Mouse (Mus musculus): ENCODE measurements at regions not wholly inside any gene's neighbourhood (a gene's known extent, or its start where the extent isn't known, plus 50 kb on each side); places are given as distances from the start of the nearest gene placed in this dataset.

DNA sequence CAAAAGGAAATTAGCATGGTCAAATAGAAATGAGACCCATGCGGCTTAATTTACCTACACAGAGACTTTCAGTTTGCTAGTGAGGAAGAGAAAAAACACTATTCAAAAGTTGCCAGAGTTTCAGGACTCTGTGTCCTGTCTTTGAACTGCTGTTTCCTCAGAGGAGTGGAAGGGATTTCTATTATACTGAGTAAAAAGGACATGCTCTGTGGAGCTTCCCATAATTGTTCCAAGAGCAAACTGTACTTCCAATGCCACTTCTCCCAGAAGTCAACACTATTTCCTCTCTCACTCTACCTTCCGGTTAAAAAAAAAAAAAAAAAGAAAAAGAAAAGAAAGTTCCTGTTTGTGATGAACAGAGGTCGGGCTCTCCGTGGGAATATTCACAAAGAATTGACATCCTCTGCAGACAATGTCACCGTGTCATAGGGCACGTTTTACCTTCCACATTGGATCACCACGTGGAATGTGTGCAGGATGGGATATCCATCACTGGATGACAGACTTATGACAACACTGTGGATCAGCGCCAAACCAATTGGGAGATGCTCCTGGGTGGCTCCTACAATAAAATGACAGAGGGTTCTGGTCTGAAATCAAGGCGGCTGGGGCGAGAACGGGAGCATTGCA lies 377.5 kb downstream of the Gja1 start:
- DNase-seq (ENCODE audit: extremely low spot score in 1 of 2, low spot score in 1 of 2), result no peak

DNA sequence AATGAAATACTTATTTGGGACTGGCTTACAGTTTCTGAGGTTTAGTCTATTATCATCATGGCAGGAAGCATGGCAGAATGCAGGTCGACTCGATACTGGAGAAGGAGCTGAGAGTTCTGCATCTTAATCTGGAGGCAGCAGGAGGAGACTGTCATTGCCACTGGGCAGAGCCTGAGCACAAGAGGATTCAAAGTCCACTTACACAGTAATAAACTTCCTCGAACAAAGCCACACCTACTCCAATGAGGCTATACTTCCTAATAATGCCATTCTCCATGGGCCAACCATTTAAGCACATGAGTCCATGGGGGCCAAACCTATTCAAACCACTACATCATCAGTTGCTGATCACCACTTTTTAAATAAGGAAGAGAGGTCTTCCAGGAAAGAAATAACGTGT lies 393.5 kb downstream of the Gja1 start:
- no peak for DNase-seq (ENCODE audit: extremely low spot score in 1 of 2, low spot score in 1 of 2)

DNA sequence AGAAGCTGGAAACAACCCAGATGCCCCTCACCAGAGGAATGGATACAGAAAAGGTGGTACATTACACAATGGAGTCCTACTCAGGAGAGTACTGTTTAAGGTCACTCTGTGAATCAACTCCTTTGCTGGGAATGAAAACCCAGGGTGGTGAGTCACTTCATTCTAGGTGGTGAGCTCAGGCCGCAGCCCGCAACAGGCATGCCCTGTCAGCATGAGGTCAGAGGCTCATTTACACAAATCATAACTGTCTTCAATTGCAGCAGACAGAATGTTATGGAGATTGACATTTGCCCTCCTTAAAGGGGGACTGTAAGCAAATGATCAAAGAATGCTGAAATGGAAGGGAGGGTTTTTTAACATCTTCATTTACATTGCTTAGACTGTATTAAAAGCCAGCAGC lies 405.1 kb downstream of the Gja1 start:
- DNase-seq (ENCODE audit: extremely low spot score in 1 of 2, low spot score in 1 of 2), result no peak

DNA sequence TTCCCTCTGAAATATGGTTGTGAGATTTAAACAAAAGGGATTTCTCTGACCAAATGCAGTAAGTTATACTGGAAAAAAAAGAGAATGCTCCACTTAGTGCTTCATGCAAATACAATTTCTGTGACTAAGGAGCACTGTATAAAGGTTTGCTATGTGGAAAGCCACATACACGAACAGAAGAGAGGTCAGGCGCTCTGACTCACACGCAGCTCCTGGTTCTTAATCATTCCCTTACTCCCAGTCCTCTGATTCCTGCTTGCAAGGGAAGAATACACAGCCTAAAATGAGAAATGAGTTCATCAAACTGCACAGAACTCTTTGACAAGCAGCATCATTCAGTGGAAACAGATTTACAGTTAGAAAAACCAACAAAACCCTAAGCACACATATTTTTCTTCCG lies 406.8 kb downstream of the Gja1 start:
- no peak for DNase-seq (ENCODE audit: extremely low spot score in 1 of 2, low spot score in 1 of 2)

DNA sequence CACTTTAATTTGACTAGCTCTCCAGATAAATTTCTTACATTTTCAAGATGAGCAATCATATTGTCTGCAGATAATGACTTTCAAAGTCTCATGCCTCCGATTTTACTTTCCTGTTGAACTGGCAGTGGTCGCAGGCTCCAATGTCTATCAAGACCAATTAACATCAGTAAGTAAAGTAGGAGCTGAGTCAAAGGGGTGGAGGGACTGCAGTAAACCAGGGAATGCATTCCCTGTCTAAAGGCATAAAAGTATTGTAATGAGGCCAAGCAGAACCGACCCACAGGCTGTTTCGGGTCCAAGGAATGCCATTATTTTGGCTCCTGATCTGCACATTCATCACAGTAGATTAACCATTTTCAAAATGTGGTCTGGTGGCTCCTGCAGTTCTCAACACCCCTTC lies 411.0 kb downstream of the Gja1 start:
- DNase-seq (ENCODE audit: extremely low spot score in 1 of 2, low spot score in 1 of 2), result no peak

DNA sequence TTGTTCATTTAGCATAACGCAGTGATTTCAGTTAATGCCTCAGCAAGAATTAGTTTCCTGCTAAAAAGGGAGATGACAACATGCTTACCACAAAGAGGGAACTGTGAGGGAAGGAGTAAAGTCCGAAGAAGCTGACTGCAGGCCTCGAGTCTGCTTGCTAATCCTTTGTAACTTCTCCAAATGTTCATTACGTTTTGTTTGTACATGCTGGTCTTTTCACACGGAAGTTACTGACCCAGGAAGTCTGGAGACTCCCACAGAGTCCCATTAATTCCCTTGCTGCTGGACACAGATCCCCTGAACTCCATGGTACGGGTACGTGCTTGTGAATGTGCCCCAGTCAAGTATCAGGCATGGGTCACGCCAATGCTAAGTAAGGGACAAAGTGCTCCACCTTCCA lies 415.9 kb downstream of the Gja1 start:
- no peak for DNase-seq (ENCODE audit: extremely low spot score in 1 of 2, low spot score in 1 of 2)

DNA sequence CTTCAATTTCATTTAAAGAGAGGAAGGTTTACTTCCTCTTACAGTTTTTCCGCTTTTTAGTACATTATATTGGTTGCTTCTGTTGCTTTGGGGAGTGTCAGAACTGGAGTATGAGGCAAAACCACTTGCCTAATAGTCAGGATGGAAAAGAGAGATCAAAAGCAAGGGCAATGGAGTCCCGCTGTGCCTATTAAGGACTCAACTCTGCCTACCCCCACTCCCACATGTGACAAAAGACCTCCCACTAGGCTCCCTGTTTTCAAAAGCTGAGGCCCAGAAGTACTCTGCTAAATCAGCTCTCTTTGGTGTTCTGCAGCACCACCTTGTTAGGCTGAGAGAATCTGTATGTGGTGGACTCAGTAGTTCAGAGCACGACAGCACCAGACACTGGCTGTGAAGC lies 418.3 kb downstream of the Gja1 start:
- no peak for DNase-seq (ENCODE audit: extremely low spot score in 1 of 2, low spot score in 1 of 2)

DNA sequence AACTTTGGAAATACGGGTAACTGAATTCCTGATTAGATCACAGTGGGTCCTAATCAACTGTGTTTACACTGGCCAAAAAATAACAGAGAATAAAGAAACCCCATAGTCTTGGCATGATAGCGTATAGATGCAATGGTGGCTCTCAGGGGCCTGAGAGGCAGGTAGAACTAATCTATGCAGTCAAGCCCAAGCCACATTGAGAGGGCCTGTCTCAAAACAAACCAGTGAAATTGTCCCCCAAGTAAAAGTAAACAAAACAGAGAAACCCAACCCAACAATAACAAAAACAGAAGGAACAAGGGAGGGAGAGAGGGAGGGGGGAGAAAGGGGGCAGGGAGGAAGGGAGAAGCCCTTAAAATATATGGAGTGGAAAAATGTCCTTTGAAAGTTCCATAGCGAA lies 422.2 kb downstream of the Gja1 start:
- DNase-seq (ENCODE audit: extremely low spot score in 1 of 2, low spot score in 1 of 2), result no peak

DNA sequence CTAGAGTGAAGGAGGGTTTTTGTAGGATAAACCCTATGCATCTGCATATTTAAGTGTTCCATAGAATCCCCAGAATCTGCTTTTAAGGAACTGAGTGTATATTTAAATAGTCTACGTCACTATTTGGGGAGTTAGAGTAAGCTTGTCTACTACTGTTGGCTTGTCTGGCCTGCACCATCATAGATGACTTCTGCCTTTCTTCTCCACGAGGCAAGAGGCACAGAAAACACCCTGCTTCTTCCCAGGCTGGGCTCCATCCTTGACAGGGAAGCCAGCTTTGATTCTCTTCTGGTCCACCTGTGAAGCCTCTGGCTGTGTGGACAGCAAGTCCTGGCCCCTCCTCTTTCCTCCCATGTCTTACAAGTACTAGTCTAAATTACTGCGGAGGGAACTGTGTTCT lies 422.6 kb downstream of the Gja1 start:
- no peak for DNase-seq (ENCODE audit: extremely low spot score in 1 of 2, low spot score in 1 of 2)

DNA sequence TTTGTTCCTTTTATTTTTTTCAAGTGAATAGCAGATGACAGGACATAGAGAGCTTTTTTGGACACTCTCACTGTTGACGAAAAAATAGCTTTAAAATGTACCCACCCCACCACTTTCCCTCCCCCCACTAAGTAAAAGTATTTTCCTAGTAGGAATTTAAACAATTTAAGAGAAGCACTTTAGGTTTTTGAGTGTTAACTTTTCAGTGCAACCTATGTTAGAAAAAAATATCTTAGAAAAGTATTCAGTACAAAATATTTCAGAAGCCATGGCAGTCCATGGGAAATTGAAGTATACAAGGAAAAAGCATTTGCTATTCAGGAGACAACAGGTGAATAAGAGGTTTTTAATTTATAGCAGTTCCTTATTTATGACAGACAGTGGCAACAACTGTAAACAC lies 431.9 kb downstream of the Gja1 start:
- no peak for DNase-seq (ENCODE audit: extremely low spot score in 1 of 2, low spot score in 1 of 2)

DNA sequence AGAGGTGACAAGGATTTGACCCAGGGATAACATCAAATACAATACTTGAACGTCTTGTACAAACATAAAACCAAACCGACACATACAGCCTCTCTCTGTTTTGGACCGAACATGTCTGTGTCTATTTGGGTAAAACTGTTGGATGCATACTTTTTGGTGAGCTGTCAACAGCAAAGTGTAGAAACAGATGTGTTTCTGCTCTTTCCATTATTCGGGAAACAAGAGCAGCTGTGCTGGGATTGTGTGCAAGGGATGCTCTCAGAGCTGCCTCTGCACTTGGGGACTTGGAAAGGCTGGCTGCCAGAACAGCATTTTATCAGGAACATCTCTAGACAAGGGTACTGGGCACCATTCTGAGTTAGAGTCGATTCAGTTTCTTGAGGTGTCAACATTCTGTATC lies 445.0 kb downstream of the Gja1 start:
- no peak for DNase-seq (ENCODE audit: extremely low spot score in 1 of 2, low spot score in 1 of 2)

DNA sequence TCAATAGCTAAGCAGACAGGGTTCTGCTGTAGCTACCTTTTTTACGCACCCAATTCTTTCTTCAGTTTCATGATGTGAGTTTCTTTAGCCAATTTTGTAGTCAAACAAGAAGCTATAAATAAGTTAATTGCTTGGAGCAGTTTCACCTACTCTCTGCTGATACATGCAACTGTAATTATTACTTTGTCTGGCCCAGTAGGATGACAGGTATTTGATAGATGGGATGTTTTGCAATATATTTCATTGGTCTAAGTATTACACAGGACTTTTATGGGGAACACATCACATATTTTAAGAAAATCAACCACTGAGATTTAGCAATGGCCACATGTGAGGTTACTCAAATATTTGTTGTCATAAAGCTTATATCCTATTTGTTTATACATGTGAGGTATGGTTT lies 454.2 kb downstream of the Gja1 start:
- no peak for DNase-seq (ENCODE audit: extremely low spot score in 1 of 2, low spot score in 1 of 2)

DNA sequence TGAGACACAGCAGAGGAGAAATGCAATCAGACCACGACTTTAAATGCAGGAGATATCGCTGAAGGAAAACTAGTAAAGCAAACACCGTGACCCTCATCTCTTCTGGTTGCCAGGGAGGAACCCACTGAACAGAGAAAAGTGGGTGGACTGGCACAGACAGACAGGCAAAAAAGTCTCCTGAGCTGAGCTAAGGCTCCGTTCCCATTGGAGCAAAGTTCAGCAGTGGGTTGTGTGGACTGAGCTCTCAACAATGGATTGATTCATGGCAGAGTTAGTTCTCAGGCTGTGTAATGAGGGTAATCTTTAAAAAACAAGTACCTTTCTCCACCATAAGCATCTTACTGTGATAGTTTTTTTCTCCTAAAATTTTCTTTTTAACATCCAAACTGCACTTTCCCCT lies 454.8 kb downstream of the Gja1 start:
- DNase-seq (ENCODE audit: extremely low spot score in 1 of 2, low spot score in 1 of 2), result no peak

DNA sequence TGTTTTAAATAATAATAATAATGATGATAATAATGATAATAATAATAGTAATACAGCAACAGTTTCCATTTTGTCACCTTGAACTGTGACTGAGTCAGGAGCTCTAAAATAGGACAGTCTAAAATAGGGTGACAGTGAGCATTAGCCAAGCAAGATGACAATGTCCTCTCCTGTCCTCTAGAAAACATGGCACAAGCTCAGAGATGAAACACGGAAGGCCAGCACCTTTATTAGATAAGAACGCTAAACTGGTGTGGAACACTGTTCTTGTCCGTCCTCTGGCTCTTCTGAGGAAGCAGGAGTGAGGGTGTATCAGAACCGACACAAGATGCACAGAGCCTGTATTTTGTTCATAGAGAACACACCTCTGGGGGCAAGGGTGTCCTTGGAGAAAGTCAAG lies 459.0 kb downstream of the Gja1 start:
- DNase-seq (ENCODE audit: extremely low spot score in 1 of 2, low spot score in 1 of 2), result no peak

DNA sequence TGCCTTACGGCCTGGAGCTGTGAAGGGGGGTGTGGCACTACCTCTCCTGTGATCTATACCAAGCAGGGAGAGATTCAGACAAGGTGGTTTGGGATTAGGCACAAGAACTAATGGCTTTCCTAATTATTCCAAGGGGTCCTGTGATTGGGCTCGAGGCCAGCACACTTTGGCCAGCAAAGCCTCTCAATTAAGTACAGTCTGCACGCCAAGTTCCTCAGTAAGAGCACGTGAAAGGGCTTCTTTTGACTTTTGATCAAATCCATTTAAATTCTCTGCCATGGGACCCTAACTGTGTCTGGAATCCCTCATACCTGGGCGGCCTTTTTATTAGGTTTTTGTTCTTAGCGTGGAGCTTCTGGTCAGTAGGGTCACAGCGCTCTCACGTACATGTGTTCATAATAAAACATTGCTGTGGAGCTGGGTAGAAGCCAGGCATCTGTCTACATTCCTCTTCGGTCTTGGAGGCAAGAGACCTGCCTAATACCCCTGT lies 461.9 kb downstream of the Gja1 start:
- DNase-seq (ENCODE audit: extremely low spot score in 1 of 2, low spot score in 1 of 2), result peak in 1 of 2 experiments; percentile 31

DNA sequence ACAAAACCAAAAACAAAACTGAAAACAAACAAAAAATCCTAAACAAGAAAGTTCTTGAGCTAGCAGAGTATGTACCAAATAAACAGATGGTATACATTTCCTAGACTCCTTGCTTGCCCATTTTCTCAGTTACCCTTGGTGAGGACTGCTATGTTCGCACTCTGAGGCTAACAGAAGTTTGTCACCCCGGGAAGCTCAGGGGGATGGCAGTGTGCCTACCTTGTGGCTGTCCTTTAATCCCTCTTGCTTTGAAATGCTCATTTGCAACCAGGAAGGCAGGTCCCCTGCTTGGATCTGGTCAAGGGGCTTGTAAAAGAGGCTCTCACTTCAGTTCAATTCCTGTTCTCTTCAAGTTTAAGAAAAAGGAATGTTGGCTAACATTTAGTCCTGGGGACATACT lies 462.4 kb downstream of the Gja1 start:
- DNase-seq (ENCODE audit: extremely low spot score in 1 of 2, low spot score in 1 of 2), result no peak

DNA sequence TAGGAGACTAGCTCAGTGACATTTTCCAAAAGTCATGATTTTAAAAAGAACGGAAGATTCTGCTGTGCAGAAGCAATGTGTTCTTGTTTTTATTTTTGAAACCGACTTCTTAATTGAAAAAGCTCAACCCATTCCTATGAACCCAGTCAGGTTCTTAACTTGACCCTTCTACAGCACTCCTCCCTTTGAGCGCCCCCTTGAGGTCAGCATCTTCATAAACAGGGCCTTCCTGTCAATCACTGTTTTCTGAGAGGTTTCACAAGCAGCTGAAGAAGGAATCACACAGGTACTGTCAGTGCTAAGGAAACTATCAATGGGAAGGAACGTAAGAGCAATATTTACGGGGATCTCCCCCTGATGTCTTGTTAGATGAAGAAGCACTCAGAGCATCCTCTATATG lies 463.6 kb downstream of the Gja1 start:
- peak in 1 of 2 experiments; percentile 57 for DNase-seq (ENCODE audit: extremely low spot score in 1 of 2, low spot score in 1 of 2)

DNA sequence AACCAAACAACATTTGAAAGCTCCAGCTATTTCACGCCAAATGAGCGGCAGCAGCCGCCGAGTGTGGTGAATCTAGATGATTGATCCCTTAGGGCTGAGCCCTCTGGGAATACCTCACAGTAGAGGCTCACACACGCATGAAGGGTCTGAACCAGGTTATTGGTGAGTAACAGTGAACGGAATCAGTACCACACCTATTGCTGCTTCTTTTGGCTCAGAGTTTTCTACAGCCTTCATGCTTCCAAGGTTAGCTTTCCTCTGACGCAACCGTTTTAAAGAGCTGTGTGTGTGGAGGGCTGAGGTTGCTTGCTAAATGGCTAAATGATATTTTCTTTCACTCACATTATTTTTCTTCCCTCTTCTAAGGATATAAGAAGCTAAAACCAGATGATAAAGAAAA lies 464.4 kb downstream of the Gja1 start:
- no peak for DNase-seq (ENCODE audit: extremely low spot score in 1 of 2, low spot score in 1 of 2)

DNA sequence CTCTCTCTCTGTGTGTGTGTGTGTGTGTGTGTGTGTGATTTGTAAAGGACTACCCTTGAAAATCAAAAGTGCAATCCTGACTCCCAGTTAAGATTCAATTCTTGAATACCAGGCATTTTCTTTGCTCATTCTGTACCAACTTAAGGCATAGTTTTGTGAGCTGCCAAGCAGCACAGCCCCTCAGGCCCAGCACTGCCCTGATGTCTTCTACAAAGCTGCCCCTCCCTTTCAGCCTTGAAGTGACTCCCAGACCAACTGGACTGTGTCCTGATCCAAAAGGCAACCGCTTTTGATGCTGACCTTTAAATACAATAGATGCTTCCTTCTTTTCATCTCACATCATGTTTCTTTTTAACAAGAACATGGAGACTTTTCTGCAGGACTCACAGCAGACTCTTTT lies 464.8 kb downstream of the Gja1 start:
- no peak for DNase-seq (ENCODE audit: extremely low spot score in 1 of 2, low spot score in 1 of 2)

DNA sequence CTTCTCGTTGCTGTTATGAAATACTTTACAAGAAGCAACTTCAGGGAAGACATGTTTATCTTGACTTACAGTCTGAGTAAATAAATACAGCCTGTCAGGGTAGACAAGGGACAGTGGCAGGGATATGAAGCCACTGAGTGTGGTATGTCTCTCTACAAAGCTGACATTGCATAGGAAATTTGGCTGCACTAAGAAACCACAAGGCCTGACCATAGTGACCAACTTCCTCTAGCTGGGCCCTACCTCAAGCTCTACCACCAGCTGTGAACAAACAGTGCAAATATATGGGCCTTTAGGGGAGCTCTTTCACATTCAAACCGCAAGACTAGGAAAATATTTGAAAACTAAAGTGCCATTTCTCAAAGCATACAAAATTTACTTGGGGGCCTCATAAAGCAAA lies 475.4 kb downstream of the Gja1 start:
- DNase-seq (ENCODE audit: extremely low spot score in 1 of 2, low spot score in 1 of 2), result no peak

DNA sequence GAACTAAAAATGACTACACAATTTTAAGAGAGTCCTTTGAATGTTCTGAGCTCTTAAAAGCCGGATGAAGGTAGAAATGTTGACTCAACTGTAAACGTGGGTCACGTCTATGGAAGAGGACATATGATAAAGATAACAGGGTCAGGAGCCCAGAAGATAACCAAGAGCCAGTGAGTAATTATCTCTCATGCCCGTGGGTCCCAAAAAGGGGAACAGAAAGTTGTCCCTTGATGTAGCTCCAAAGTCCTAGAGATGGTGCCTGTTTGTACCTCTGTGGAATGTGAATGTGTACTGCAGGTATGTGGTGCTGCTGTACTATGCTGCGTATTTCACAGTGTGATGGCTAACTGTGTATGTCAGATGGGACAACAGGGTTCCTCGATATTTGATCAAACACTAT lies 479.1 kb downstream of the Gja1 start:
- no peak for DNase-seq (ENCODE audit: extremely low spot score in 1 of 2, low spot score in 1 of 2)

DNA sequence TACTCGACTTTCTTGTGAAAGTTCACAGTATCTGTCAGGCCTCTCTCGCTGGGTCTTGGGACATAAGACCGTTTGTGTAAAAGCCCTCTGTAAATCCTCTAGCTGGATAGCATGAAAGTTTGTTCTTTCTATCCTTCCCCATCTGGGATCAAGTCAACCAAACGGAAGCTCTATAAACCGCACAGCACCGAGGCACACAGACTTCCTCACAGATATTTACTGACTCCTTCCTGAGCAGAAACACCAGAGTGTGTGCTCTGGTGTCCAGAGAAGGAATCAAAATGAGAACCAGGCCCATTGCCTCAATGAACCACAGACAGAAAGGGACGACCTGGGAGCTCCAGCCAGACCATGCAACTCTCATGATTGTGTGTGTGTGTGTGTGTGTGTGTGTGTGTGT lies 502.6 kb downstream of the Gja1 start:
- no peak for DNase-seq (ENCODE audit: extremely low spot score in 1 of 2, low spot score in 1 of 2)

DNA sequence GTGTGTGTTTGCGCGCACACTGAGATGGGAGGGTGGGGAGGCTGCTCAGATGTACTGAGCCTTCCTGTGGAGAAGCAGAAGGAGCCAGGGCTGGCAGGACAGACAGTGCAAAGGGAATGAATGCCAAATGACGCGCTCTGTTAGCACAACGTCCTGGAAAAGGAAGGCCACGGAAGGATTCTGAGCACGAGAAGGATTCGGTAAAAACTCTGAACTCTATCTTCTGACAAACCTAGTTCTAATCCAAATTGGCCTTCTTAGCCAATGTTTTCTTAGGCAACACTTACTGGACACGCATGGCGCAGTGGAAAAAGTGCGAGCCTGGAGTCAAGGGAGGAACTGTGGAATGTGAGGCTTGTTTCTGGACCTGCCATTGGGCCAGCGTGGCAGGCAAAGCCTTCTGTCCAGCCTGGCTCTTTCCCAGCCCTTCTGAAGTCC lies 503.0 kb downstream of the Gja1 start:
- DNase-seq (ENCODE audit: extremely low spot score in 1 of 2, low spot score in 1 of 2), result peak in 1 of 2 experiments; percentile 7
